Mouse (Mus musculus) subcutaneous adipose tissue, adult 2 months (tissue): ENCODE data around the gene Slc25a26. TPM values are rescaled to one million over a fixed set of nuclear protein-coding genes. Genes with fewer than 3 reads are reported as not detected.

Experiments used
- polyA plus RNA-seq: library from polyadenylated mRNA; depleted of rRNA; stranded (reverse); fragments of >200 nt; gene quantifications from 2 replicates; pipeline ENCODE4 v1.2.3, GENCODE M21; 2012; ENCODE audit warnings: low replicate concordance; rRNA removed

Slc25a26 gene
- 12.2 and 16.0 TPM in 2 replicates for polyA plus RNA-seq

DNA sequence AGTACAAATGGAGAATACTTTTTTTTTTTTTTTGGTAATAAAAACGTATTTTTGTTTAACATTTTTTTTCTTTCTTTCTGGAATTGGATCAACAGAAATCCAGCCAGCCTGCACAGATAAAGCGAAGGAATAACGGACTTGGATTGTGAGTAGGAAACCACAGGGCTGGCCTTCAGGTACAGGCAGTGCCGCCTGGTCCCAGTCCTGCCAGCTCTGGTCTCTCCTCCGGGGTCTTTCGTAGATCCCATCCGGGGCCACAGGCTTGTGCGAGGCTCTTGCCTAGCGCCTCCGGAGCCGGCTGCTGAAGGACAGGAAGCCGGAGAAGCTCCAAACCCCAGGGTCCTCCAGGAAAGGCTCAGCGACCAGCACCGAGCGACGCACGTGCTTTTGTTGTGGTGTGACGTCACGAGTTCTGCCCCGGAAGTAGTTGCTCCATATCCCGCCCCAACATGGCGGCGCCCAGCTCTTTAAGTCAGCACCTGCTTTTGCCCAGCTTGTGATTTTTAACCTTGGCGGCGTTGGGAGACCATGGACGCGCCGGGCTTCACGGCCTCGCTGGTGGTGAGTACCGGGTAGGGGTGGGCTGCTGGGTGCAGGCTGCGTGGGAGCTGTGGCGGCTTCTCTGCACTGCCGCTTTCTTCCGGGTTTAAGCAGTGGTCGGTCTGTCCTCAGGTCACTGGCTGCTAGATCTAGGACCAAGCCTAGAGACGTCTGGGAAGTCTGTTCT is at the start of gene Slc25a26:
Slc25a26 (plus strand) TSS at position 435 of the 727 bp plus-strand sequence.

Other genes starting within 250 kb of the Slc25a26 start
- 6.1 and 8.4 TPM in 2 replicates for gene Magi1, start 216.4 kb upstream of the Slc25a26 start, polyA plus RNA-seq
- 32.5 and 54.7 TPM in 2 replicates for gene Lrig1, start 199.8 kb downstream of the Slc25a26 start, polyA plus RNA-seq